Mouse (Mus musculus) kidney, embryonic 14.5 days (tissue): ENCODE measurements around the gene Zfp53. TPM values are rescaled to one million over a fixed set of nuclear protein-coding genes. Genes with fewer than 3 reads are reported as not detected.

Experiments
- ATAC-seq: fragments of 200-750 bp; cut with Nextera tagmentation; 2 replicates; pipeline ENCODE4 v1.8.0; 2017; ENCODE audit warnings: moderate number of reproducible peaks, mild to moderate bottlenecking, moderate TSS enrichment, moderate library complexity; ENCODE audit not compliant: low FRiP score, low TSS enrichment
- H3K27ac ChIP-seq: fragments of 300-500 bp; sonication (generic); 2 replicates; pipeline ENCODE4 v1.5.1; 2014; ENCODE audit warnings: low read depth, mild to moderate bottlenecking, low read length, moderate library complexity, mixed read lengths
- H3K27me3 ChIP-seq: fragments of 300-500 bp; sonication (generic); 2 replicates; pipeline ENCODE4 v1.6.1; 2014; ENCODE audit warnings: mild to moderate bottlenecking, low read length; ENCODE audit not compliant: control insufficient read depth, insufficient read depth
- H3K36me3 ChIP-seq: fragments of 300-500 bp; sonication (generic); 2 replicates; pipeline ENCODE4 v1.6.1; 2014; ENCODE audit warnings: low read length, mixed read lengths; ENCODE audit not compliant: control insufficient read depth, insufficient read depth
- H3K4me1 ChIP-seq: fragments of 300-500 bp; sonication (generic); 2 replicates; pipeline ENCODE4 v1.6.1; 2014; ENCODE audit warnings: low read length, mixed read lengths; ENCODE audit not compliant: control insufficient read depth, insufficient read depth
- H3K4me2 ChIP-seq: fragments of 300-500 bp; sonication (generic); replicated peaks from 2 replicates; pipeline ENCODE4 v1.6.1; 2014; ENCODE audit warnings: low read depth, mild to moderate bottlenecking, low read length
- H3K4me3 ChIP-seq: fragments of 300-500 bp; sonication (generic); 2 replicates; pipeline ENCODE4 v1.5.1; 2014; ENCODE audit warnings: mild to moderate bottlenecking, low read length
- H3K9ac ChIP-seq: fragments of 300-500 bp; sonication (generic); 2 replicates; pipeline ENCODE4 v1.6.1; 2014; ENCODE audit warnings: low read depth, mild to moderate bottlenecking, low read length, moderate library complexity
- H3K9me3 ChIP-seq: fragments of 300-500 bp; sonication (generic); 2 replicates; pipeline ENCODE4 v1.6.1; 2016; ENCODE audit warnings: low read length; ENCODE audit not compliant: control insufficient read depth
- WGBS: fragments of 180-500 bp; shearing (Covaris S2); extraction: QIAGEN DNeasy Blood & Tissue Kit; methylation state at CpG from one replicate; pipeline ENCODE4 v1.1.7; 2014; 5-methylcytosine and 5-hydroxymethylcytosine counted together
- polyA plus RNA-seq: library from polyadenylated mRNA; unstranded; fragments of >200 nt; fragmentation: Nextera tagmentation; extraction: Ambion mirVana; gene quantifications from 2 replicates; pipeline ENCODE4 v1.2.1, GENCODE M21; 2014

Gene Zfp53
- polyA plus RNA-seq, 1 experiment from 2014 or later, result 9.4 TPM

- H3K27me3 ChIP-seq, result no peaks in the 10 kb centered on the region
- H3K9me3 ChIP-seq, result no peaks in the 10 kb centered on the region
- H3K4me1 ChIP-seq, result peaks cover 4% of the 10 kb centered on the region
- peak within 1 kb of the TSS; percentile 58 for H3K4me3 ChIP-seq
- H3K27ac ChIP-seq, result peak within 1 kb of the TSS; percentile 43; the same call in 1 of the 2 replicates
- no peaks in the 10 kb centered on the region for H3K36me3 ChIP-seq
- WGBS, result 2% methylated on average over 21 of the region's 21 CpGs
- peak; percentile 79 for ATAC-seq
- peak within 1 kb of the TSS; percentile 59 for H3K9ac ChIP-seq
- H3K4me2 ChIP-seq, result peak within 1 kb of the TSS; percentile 74
Measured at GRCm38 (mm10) chr17:21535096-21536001, 46.6 kb downstream of the Zfp53 start, which contains the start of gene Zfp52. Zfp52 (plus strand) TSS chr17:21535539.

GRCm38 (mm10) chr17:21536096-21536495 lies 47.3 kb downstream of the Zfp53 start:
- Histone ChIP-seq H3K4me1 (peaks cover 4% of the 10 kb centered on the region), H3K9ac (peak overlapping the region; percentile 59; the same call in 1 of the 2 replicates), H3K9me3 (no peaks in the 10 kb centered on the region), H3K27me3 (no peaks in the 10 kb centered on the region), H3K36me3 (no peaks in the 10 kb centered on the region), H3K4me2 (peak overlapping the region; percentile 74), H3K27ac (no peak overlapping the region), H3K4me3 (peak overlapping the region; percentile 58)
- no peak for ATAC-seq
- WGBS, result 41% methylated on average over 7 of the region's 7 CpGs

- H3K36me3 ChIP-seq, result no peaks in the 10 kb centered on the region
- H3K9me3 ChIP-seq, result no peaks in the 10 kb centered on the region
- no peak overlapping the region for H3K4me3 ChIP-seq
- H3K27me3 ChIP-seq, result no peaks in the 10 kb centered on the region
- no peak overlapping the region for H3K9ac ChIP-seq
- WGBS, result 68% methylated on average over 2 of the region's 2 CpGs
- ATAC-seq, result no peak
- no peak overlapping the region for H3K27ac ChIP-seq
- no peak overlapping the region for H3K4me2 ChIP-seq
- peaks cover 4% of the 10 kb centered on the region for H3K4me1 ChIP-seq
Measured at GRCm38 (mm10) chr17:21536676-21537075, 47.9 kb downstream of the Zfp53 start.

- Histone ChIP-seq H3K36me3 (peaks cover 8% of the 10 kb centered on the region; the same call in 1 of the 2 replicates), H3K9ac (no peak overlapping the region), H3K27ac (no peak overlapping the region), H3K4me3 (no peak overlapping the region), H3K4me2 (no peak overlapping the region), H3K27me3 (no peaks in the 10 kb centered on the region), H3K4me1 (no peaks in the 10 kb centered on the region), H3K9me3 (no peaks in the 10 kb centered on the region)
- 93% methylated on average over 2 of the region's 2 CpGs for WGBS
- no peak for ATAC-seq
Measured at GRCm38 (mm10) chr17:21557831-21558230, 69.0 kb downstream of the Zfp53 start.

Other genes with a start within 250 kb of the Zfp53 start
- not detected in 2 replicates for gene Vmn1r235, start 232.6 kb upstream of the Zfp53 start, polyA plus RNA-seq
- gene Vmn1r236, start 206.1 kb upstream of the Zfp53 start, polyA plus RNA-seq, result not detected in 2 replicates
- gene Vmn1r237, start 177.1 kb upstream of the Zfp53 start, polyA plus RNA-seq, result not detected in 2 replicates
- 3.8 and 4.2 TPM in 2 replicates for gene Zfp677, start 105.2 kb upstream of the Zfp53 start, polyA plus RNA-seq
- 5.8 and 6.9 TPM in 2 replicates for gene Zfp54, start 65.8 kb upstream of the Zfp53 start, polyA plus RNA-seq
- gene Zfp51, start 38.6 kb upstream of the Zfp53 start, polyA plus RNA-seq, result 17.0 and 17.5 TPM in 2 replicates
- gene Zfp52, start 46.5 kb downstream of the Zfp53 start, polyA plus RNA-seq, result 3.0 and 3.6 TPM in 2 replicates
- gene Zfp948, start 78.0 kb downstream of the Zfp53 start, polyA plus RNA-seq, result 22.8 and 24.3 TPM in 2 replicates
- 2.6 and 4.4 TPM in 2 replicates for gene Zfp983, start 161.6 kb downstream of the Zfp53 start, polyA plus RNA-seq
- gene Gm10226, start 202.9 kb downstream of the Zfp53 start, polyA plus RNA-seq, result 6.1 and 7.7 TPM in 2 replicates
- gene Zfp760, start 218.7 kb downstream of the Zfp53 start, polyA plus RNA-seq, result 12.9 and 18.4 TPM in 2 replicates
- 5.1 and 8.8 TPM in 2 replicates for gene Zfp229, start 241.8 kb downstream of the Zfp53 start, polyA plus RNA-seq